Mouse (Mus musculus) brain, embryonic 14.5 days (tissue): ENCODE results near the gene Gm14226.

Experiments
- CTCF ChIP-seq: fragments of 200-500 bp; IDR thresholded peaks from 2 replicates; pipeline ENCODE4 v1.5.1; 2012; ENCODE audit warnings: inconsistent platforms, mild to moderate bottlenecking, moderate library complexity, borderline replicate concordance; ENCODE audit not compliant: insufficient read depth, insufficient read length; ENCODE audit errors: extremely low read depth
- POLR2A ChIP-seq: fragments of 200-500 bp; IDR thresholded peaks from 2 replicates; pipeline ENCODE4 v1.6.1; 2012; ENCODE audit warnings: mild to moderate bottlenecking, inconsistent platforms, borderline replicate concordance; ENCODE audit not compliant: poor library complexity, insufficient read depth, insufficient read length, severe bottlenecking; ENCODE audit errors: extremely low read depth

- TF ChIP-seq CTCF: no peak
- TF ChIP-seq POLR2A: no peak
Measured at GRCm38 (mm10) chr2:155052681-155053080, 34.6 kb downstream of the Gm14226 start.
